Mouse (Mus musculus): Measurements from ENCODE around the gene Tbrg4.

DNA sequence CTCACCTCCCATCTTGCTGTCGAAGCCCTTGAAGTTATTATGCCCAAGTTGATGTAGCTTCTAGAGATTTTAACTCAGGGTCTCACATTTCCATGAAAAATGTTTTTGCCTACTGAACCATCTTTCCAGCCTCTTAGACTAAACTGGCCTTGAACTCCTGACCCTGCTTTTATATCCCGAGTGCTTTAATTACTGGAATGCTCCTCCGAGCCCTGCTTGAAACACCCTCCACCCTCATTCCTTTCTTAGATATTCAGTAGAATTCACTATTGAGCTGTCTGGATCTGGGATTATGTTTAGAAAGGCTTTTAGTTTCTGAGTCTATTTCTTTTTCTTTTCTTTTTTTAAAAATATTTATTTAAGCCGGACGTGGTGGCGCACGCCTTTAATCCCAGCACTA is 46.5 kb downstream of the Tbrg4 start:
- no peak for TF ChIP-seq CTCF (IDR thresholded peaks at IDR 0.05; ENCODE audit: extremely low read depth, insufficient read length, insufficient replicate concordance, low read depth, low read length)
- no peak for TF ChIP-seq POLR2A (IDR thresholded peaks at IDR 0.05; ENCODE audit: low read depth, low read length)
